Mouse (Mus musculus): ENCODE data around the gene Spint2. TPM values are rescaled to one million over a fixed set of nuclear protein-coding genes. Genes with fewer than 3 reads are reported as not detected.

Spint2 gene
- 118 and 127 TPM in 2 replicates for polyA plus RNA-seq (2015; fragmentation: Nextera tagmentation; extraction: Ambion mirVana)

GRCm38 (mm10) chr7:29281201-29282073 is at the start of gene Spint2:
Gene Spint2 (minus strand): TSS chr7:29281912.
- H3K36me3 ChIP-seq, result no peaks in the 10 kb centered on the region
- H3K4me1 ChIP-seq, result peaks cover 20% of the 10 kb centered on the region
- H3K4me2 ChIP-seq, result peak within 1 kb of the TSS; percentile 97
- ATAC-seq (ENCODE audit: insufficient number of reproducible peaks, insufficient read depth, low FRiP score, low TSS enrichment, low read depth), result peak; percentile 59
- peak within 1 kb of the TSS; percentile 66; the same call in 1 of the 2 replicates for H3K27ac ChIP-seq
- peak within 1 kb of the TSS; percentile 61 for H3K4me3 ChIP-seq
- H3K27me3 ChIP-seq, result peaks cover 51% of the 10 kb centered on the region
- peak within 1 kb of the TSS; percentile 70 for H3K9ac ChIP-seq
- WGBS, result under 1% methylated on average over 79 of the region's 80 CpGs
- no peaks in the 10 kb centered on the region for H3K9me3 ChIP-seq

DNA sequence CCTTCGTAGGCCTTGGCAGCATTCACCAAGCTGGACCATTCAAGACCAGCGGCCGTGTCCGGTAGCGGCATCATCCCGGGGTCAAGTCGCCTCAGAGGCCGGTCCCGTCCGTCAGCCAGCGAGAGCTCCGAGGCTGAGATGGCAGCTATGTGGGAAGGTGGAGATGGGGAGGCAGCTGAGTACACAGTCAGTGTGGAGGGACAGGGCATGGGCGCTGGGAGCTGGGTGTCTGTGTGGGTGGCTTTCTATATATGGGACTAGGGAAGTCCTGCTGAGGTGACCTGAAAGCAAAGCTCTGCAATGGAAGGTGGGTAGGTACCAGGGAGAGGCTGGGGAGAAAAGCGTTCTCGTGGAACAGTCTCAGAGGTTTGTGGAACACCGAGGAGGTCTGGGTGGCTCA is 47.3 kb upstream of the Spint2 start:
- Histone ChIP-seq H3K9ac (no peak overlapping the region), H3K27me3 (no peaks in the 10 kb centered on the region), H3K27ac (no peak overlapping the region), H3K4me1 (no peaks in the 10 kb centered on the region), H3K4me3 (no peak overlapping the region), H3K4me2 (no peak overlapping the region), H3K9me3 (no peaks in the 10 kb centered on the region), H3K36me3 (peaks cover 87% of the 10 kb centered on the region)
- WGBS, result 94% methylated on average over 16 of the region's 16 CpGs
- ATAC-seq (ENCODE audit: insufficient number of reproducible peaks, insufficient read depth, low FRiP score, low TSS enrichment, low read depth), result no peak

GRCm38 (mm10) chr7:29327087-29327486 is 45.4 kb upstream of the Spint2 start:
- no peaks in the 10 kb centered on the region for H3K4me1 ChIP-seq
- no peak for ATAC-seq (ENCODE audit: insufficient number of reproducible peaks, insufficient read depth, low FRiP score, low TSS enrichment, low read depth)
- H3K4me3 ChIP-seq, result no peak overlapping the region
- H3K36me3 ChIP-seq, result peaks cover 91% of the 10 kb centered on the region
- no peak overlapping the region for H3K9ac ChIP-seq
- H3K9me3 ChIP-seq, result no peaks in the 10 kb centered on the region
- H3K27me3 ChIP-seq, result no peaks in the 10 kb centered on the region
- H3K4me2 ChIP-seq, result no peak overlapping the region
- no peak overlapping the region for H3K27ac ChIP-seq
- 87% methylated on average over 6 of the region's 6 CpGs for WGBS

DNA sequence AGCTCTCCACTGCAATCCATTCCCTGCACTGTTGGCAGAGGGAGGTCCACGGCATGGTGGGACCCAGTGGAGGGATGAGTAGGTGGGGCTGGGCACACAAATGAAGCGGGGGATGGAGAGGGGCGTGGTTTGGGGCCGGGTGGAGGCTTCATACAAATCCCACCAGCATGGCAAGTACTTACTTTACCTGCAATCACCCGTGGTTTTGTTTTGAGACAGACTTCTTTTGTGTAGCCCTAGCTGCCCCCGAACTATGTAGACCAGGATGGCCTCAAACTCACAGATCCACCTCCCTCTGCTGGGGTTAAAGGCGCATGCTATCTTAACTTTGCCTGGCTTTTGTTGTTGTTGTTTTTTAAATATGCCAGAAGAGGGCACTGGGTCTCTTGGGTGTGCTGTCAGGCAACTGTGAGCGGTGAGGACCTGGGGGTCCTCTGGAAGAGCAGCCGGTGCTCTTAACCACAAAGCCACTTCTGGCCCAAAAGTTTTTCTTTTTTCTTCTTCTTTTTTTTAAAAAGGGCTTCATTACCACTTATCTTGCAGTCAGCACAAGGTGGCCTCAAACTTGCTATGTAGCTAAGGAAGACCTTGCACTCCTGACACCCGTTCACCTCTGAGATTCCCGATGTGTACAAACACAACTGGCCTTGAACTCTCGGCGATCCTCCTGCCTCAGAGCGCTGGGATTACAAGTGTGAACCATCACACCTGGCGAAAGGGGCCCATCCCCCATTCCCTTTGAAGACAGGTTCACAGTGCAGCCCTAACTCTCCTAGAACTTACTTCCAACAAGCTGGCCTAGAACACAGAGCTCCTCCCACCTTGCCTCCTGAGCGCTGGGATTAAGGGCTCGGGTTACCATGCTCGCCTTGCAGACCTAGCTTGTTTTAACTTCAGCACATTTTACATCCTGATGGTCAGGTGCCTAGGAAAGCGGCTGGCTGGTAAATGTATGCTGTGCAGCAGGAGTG is 37.9 kb upstream of the Spint2 start:
- Histone ChIP-seq H3K4me1 (peaks cover 64% of the 10 kb centered on the region), H3K4me2 (peak overlapping the region; percentile 59), H3K36me3 (peaks cover 25% of the 10 kb centered on the region), H3K27me3 (no peaks in the 10 kb centered on the region), H3K4me3 (peak overlapping the region; percentile 33), H3K27ac (peak overlapping the region; percentile 95), H3K9ac (peak overlapping the region; percentile 59), H3K9me3 (no peaks in the 10 kb centered on the region)
- WGBS, result 11% methylated on average over 19 of the region's 19 CpGs
- ATAC-seq (ENCODE audit: insufficient number of reproducible peaks, insufficient read depth, low FRiP score, low TSS enrichment, low read depth), result no peak

GRCm38 (mm10) chr7:29318115-29318911 is 36.6 kb upstream of the Spint2 start:
- Histone ChIP-seq H3K36me3 (peaks cover 19% of the 10 kb centered on the region; the same call in 1 of the 2 replicates), H3K4me1 (peaks cover 77% of the 10 kb centered on the region), H3K9me3 (no peaks in the 10 kb centered on the region), H3K4me2 (peak overlapping the region; percentile 59), H3K27ac (peak overlapping the region; percentile 95), H3K4me3 (peak overlapping the region; percentile 33), H3K9ac (peak overlapping the region; percentile 59), H3K27me3 (no peaks in the 10 kb centered on the region)
- WGBS, result 4% methylated on average over 18 of the region's 18 CpGs
- no peak for ATAC-seq (ENCODE audit: insufficient number of reproducible peaks, insufficient read depth, low FRiP score, low TSS enrichment, low read depth)

GRCm38 (mm10) chr7:29317558-29317957 is 35.8 kb upstream of the Spint2 start:
- peak; percentile 77 for ATAC-seq (ENCODE audit: insufficient number of reproducible peaks, insufficient read depth, low FRiP score, low TSS enrichment, low read depth)
- Histone ChIP-seq H3K27me3 (no peaks in the 10 kb centered on the region), H3K4me1 (peaks cover 83% of the 10 kb centered on the region), H3K27ac (peak overlapping the region; percentile 95), H3K4me3 (peak overlapping the region; percentile 33), H3K36me3 (0 out of 2 replicates have a peak, but pooled peaks cover 16% of the 10 kb centered on the region), H3K9me3 (no peaks in the 10 kb centered on the region), H3K9ac (peak overlapping the region; percentile 32; the same call in 1 of the 2 replicates), H3K4me2 (peak overlapping the region; percentile 59)
- WGBS, result 0% methylated on average over 2 of the region's 2 CpGs

DNA sequence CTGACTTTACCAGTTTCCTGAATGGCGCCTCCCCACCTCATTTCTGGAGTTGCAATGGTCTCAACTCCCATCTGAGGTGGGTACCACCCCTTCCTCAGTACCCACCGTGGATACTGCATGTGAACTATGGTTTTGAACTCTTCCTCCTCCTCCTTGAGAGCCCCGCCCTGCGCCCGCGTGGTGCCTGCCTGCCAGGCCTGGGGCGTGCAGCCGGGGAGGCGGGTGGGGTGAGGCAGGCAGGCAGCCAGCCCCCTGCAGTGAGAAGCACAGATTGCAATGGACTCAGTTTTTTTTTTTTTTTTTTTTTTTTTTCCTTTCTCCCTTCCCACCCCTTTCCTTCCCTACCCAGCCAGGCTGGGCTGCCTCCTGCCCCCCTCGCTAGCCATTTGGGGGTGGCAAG is 35.3 kb upstream of the Spint2 start:
- peaks cover 86% of the 10 kb centered on the region for H3K4me1 ChIP-seq
- peaks cover 14% of the 10 kb centered on the region; the same call in 1 of the 2 replicates for H3K36me3 ChIP-seq
- peak overlapping the region; percentile 59 for H3K4me2 ChIP-seq
- H3K27ac ChIP-seq, result peak overlapping the region; percentile 95
- ATAC-seq (ENCODE audit: insufficient number of reproducible peaks, insufficient read depth, low FRiP score, low TSS enrichment, low read depth), result peak; percentile 67
- peak overlapping the region; percentile 33 for H3K4me3 ChIP-seq
- 3% methylated on average over 10 of the region's 10 CpGs for WGBS
- no peaks in the 10 kb centered on the region for H3K9me3 ChIP-seq
- 0 out of 2 replicates have a peak overlapping the region, but pooled peaks have one; percentile 32 for H3K9ac ChIP-seq
- no peaks in the 10 kb centered on the region for H3K27me3 ChIP-seq

- 60% methylated on average over 17 of the region's 17 CpGs for WGBS
These were observed 34.5 kb upstream of the Spint2 start for GRCm38 (mm10) chr7:29316137-29316734.

DNA sequence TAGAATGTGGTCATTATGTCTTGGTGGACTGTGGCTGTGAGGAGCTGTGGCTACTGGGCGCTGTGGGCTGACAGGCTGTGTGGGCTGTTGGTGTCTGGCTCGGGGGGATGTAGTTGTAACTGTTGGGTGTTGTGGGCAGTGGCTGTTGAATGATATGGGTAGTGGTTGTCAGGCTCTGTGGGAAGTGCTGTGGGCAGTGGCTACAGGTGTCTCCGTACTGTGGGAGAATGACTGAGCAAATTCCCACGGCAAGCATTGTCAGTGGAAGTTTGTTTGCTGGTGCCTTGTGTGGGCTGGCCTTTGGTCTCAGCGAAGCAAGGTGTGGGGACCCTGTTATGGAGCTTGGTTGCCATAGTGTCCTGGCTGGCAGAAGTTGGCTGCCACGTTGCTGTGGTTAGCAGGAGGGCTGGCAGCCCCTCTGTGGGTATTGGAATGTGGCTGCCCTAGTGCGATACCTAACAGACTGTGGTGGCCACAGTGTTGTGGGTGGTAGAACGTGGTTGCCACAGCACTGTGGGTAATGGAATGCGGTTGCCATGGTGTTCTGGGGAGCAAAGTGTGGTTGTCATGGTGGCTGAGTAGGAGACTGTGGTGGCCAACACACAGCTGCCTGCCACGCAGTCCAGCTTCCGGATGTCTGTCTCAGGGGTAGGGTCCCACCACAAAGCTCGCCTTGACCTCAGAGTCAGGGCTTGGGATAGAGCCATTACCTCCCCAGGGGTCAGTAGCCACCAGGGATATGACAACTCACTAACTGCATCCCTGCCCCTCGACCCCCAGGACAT is 33.3 kb upstream of the Spint2 start:
- peak overlapping the region; percentile 95 for H3K27ac ChIP-seq

More at GRCm38 (mm10) chr7:29316137-29316734, 34.5 kb upstream of the Spint2 start:
- Histone ChIP-seq H3K27me3 (no peaks in the 10 kb centered on the region), H3K36me3 (peaks cover 16% of the 10 kb centered on the region), H3K4me2 (peak overlapping the region; percentile 59; the same call in 1 of the 2 replicates), H3K4me1 (peaks cover 84% of the 10 kb centered on the region), H3K27ac (peak overlapping the region; percentile 95), H3K4me3 (no peak overlapping the region), H3K9me3 (no peaks in the 10 kb centered on the region), H3K9ac (peak overlapping the region; percentile 32; the same call in 1 of the 2 replicates)
- no peak for ATAC-seq (ENCODE audit: insufficient number of reproducible peaks, insufficient read depth, low FRiP score, low TSS enrichment, low read depth)

More for the DNA sequence above, 33.3 kb upstream of the Spint2 start:
- no peak for ATAC-seq (ENCODE audit: insufficient number of reproducible peaks, insufficient read depth, low FRiP score, low TSS enrichment, low read depth)
- H3K4me2 ChIP-seq, result 0 out of 2 replicates have a peak overlapping the region, but pooled peaks have one; percentile 20
- WGBS, result 71% methylated on average over 13 of the region's 13 CpGs
- H3K36me3 ChIP-seq, result peaks cover 19% of the 10 kb centered on the region
- no peak overlapping the region for H3K4me3 ChIP-seq
- H3K4me1 ChIP-seq, result peaks cover 76% of the 10 kb centered on the region
- no peaks in the 10 kb centered on the region for H3K9me3 ChIP-seq
- no peaks in the 10 kb centered on the region for H3K27me3 ChIP-seq
- H3K9ac ChIP-seq, result no peak overlapping the region

Measured in embryonic facial prominence, embryonic 13.5 days (tissue).